In genomic region chr19:6363091-6363410, GRCm38 (mm10) we compare ENCODE assay signal across 8 mouse cellular contexts. TPM values are rescaled to one million over a fixed set of nuclear protein-coding genes. Genes with fewer than 3 reads are reported as not detected.
DNase-seq lines count a peak whose midpoint lies in the region; ATAC-seq and TF ChIP-seq lines count a peak whose summit lies in the region.

No protein-coding gene starts in this region.

- ATAC-seq in kidney, postnatal 0 days (replicated peaks; ENCODE audit: low FRiP score, low read depth), result no peak
- no peak for ATAC-seq in intestine, embryonic 14.5 days (replicated peaks; ENCODE audit: low FRiP score, low TSS enrichment, low read depth)
- peak; percentile 26 for ATAC-seq in neural tube, embryonic 12.5 days (ENCODE audit: low FRiP score, low read depth)

- WGBS in kidney, postnatal 0 days, result under 1% methylated on average over 11 of the region's 11 CpGs
- WGBS in embryonic facial prominence, embryonic 10.5 days, result 2% methylated on average over 11 of the region's 11 CpGs
- 2% methylated on average over 11 of the region's 11 CpGs for WGBS in intestine, embryonic 14.5 days
- WGBS in neural tube, embryonic 12.5 days, result 3% methylated on average over 11 of the region's 11 CpGs

- intact Hi-C loops in left cerebral cortex, postnatal 36 days (cut with DNase I), result no loop called here

- H3K27ac ChIP-seq in kidney, postnatal 0 days, result peak overlapping the region; percentile 65
- H3K27ac ChIP-seq in embryonic facial prominence, embryonic 10.5 days (replicated peaks), result peak overlapping the region; percentile 99
- H3K27ac ChIP-seq in intestine, embryonic 14.5 days (ENCODE audit: low read depth), result peak overlapping the region; percentile 52
- 0 out of 2 replicates have a peak overlapping the region, but pooled peaks have one; percentile 22 for H3K27ac ChIP-seq in neural tube, embryonic 12.5 days

- no peaks in the 10 kb centered on the region for H3K9me3 ChIP-seq in kidney, postnatal 0 days (replicated peaks; ENCODE audit: low read length)
- H3K9me3 ChIP-seq in embryonic facial prominence, embryonic 10.5 days, result no peaks in the 10 kb centered on the region
- H3K9me3 ChIP-seq in intestine, embryonic 14.5 days (ENCODE audit: control insufficient read depth, low read length), result no peaks in the 10 kb centered on the region
- no peaks in the 10 kb centered on the region for H3K9me3 ChIP-seq in neural tube, embryonic 12.5 days

- H3K9ac ChIP-seq in kidney, postnatal 0 days (ENCODE audit: low read depth, low read length), result peak overlapping the region; percentile 19; the same call in 1 of the 2 replicates
- peak overlapping the region; percentile 29; the same call in 1 of the 2 replicates for H3K9ac ChIP-seq in intestine, embryonic 14.5 days (ENCODE audit: low read length)
- H3K9ac ChIP-seq in neural tube, embryonic 12.5 days, result 0 out of 2 replicates have a peak overlapping the region, but pooled peaks have one; percentile 33

- peak overlapping the region; percentile 59 for H3K4me2 ChIP-seq in kidney, postnatal 0 days (ENCODE audit: low read length)
- H3K4me2 ChIP-seq in intestine, embryonic 14.5 days (ENCODE audit: low read length), result peak overlapping the region; percentile 48
- H3K4me2 ChIP-seq in neural tube, embryonic 12.5 days (replicated peaks), result peak overlapping the region; percentile 83

- H3K4me1 ChIP-seq in kidney, postnatal 0 days (replicated peaks; ENCODE audit: insufficient read depth, low read length), result peaks cover 6% of the 10 kb centered on the region; the same call in 1 of the 2 replicates
- peaks cover 31% of the 10 kb centered on the region for H3K4me1 ChIP-seq in embryonic facial prominence, embryonic 10.5 days
- H3K4me1 ChIP-seq in intestine, embryonic 14.5 days (replicated peaks; ENCODE audit: control insufficient read depth, insufficient read depth, low read length), result peaks cover 14% of the 10 kb centered on the region
- peaks cover 16% of the 10 kb centered on the region for H3K4me1 ChIP-seq in neural tube, embryonic 12.5 days

- H3K4me3 ChIP-seq in kidney, postnatal 0 days (replicated peaks; ENCODE audit: low read depth, low read length), result peak overlapping the region; percentile 81
- H3K4me3 ChIP-seq in embryonic facial prominence, embryonic 10.5 days, result peak overlapping the region; percentile 95
- H3K4me3 ChIP-seq in intestine, embryonic 14.5 days (ENCODE audit: low read depth, low read length), result peak overlapping the region; percentile 93
- H3K4me3 ChIP-seq in neural tube, embryonic 12.5 days, result peak overlapping the region; percentile 100

- peaks cover 24% of the 10 kb centered on the region for H3K36me3 ChIP-seq in kidney, postnatal 0 days (ENCODE audit: insufficient read depth, low read length)
- peaks cover 45% of the 10 kb centered on the region for H3K36me3 ChIP-seq in embryonic facial prominence, embryonic 10.5 days (replicated peaks)
- H3K36me3 ChIP-seq in intestine, embryonic 14.5 days (ENCODE audit: control insufficient read depth, insufficient read depth, low read length), result peaks cover 40% of the 10 kb centered on the region
- H3K36me3 ChIP-seq in neural tube, embryonic 12.5 days, result peaks cover 27% of the 10 kb centered on the region

- TF ChIP-seq CTCF in kidney, postnatal 0 days (IDR thresholded peaks at IDR 0.05; ENCODE audit: low read depth), result no peak

- no peaks in the 10 kb centered on the region for H3K27me3 ChIP-seq in kidney, postnatal 0 days (ENCODE audit: insufficient read depth, low read length)
- no peaks in the 10 kb centered on the region for H3K27me3 ChIP-seq in embryonic facial prominence, embryonic 10.5 days (replicated peaks; ENCODE audit: low read depth, poor library complexity, severe bottlenecking)
- H3K27me3 ChIP-seq in intestine, embryonic 14.5 days (replicated peaks; ENCODE audit: control insufficient read depth, insufficient read depth, low read length), result no peaks in the 10 kb centered on the region
- no peaks in the 10 kb centered on the region for H3K27me3 ChIP-seq in neural tube, embryonic 12.5 days (replicated peaks)

- no peak for DNase-seq in kidney, postnatal 0 days (ENCODE audit: low spot score)
- no peak for DNase-seq in kidney, adult 11 months
- no peak for DNase-seq in embryonic facial prominence, embryonic 10.5 days (ENCODE audit: low spot score)
- DNase-seq in intestine, embryonic 14.5 days (ENCODE audit: low spot score), result no peak
- DNase-seq in right cerebral cortex, postnatal 14 days, result no peak
- DNase-seq in cerebellum, postnatal 36 days, result no peak
- DNase-seq in left cerebral cortex, postnatal 36 days (ENCODE audit: low spot score in 2 of 2), result no peak

RNA-seq across cellular contexts. Expression of gene Sf1, which starts 0.4 kb away (rescaled TPM):
- 91.1 and 97.2 TPM in 2 replicates for polyA plus RNA-seq in kidney, postnatal 0 days (2015; fragmentation: Nextera tagmentation; extraction: Ambion mirVana)
- polyA plus RNA-seq in embryonic facial prominence, embryonic 10.5 days (2016; fragmentation: Nextera tagmentation; extraction: Ambion mirVana), result 185 and 205 TPM in 2 replicates
- 135 and 143 TPM in 2 replicates for polyA plus RNA-seq in intestine, embryonic 14.5 days (2014; fragmentation: Nextera tagmentation; extraction: Ambion mirVana)
- polyA plus RNA-seq in neural tube, embryonic 12.5 days (2016; fragmentation: Nextera tagmentation; extraction: Ambion mirVana), result 171 TPM in 2 replicates
- 100 to 1,000 TPM; 158 to 227 TPM for total RNA-seq in left cerebral cortex, postnatal 36 days (2021)

RNA-seq across cellular contexts. Expression of gene Pygm, which starts 21.1 kb away (rescaled TPM):
- polyA plus RNA-seq in kidney, postnatal 0 days (2015; fragmentation: Nextera tagmentation; extraction: Ambion mirVana), result 24.5 and 25.8 TPM in 2 replicates
- 1.1 and 2.2 TPM in 2 replicates for polyA plus RNA-seq in embryonic facial prominence, embryonic 10.5 days (2016; fragmentation: Nextera tagmentation; extraction: Ambion mirVana)
- 5.9 and 6.2 TPM in 2 replicates for polyA plus RNA-seq in intestine, embryonic 14.5 days (2014; fragmentation: Nextera tagmentation; extraction: Ambion mirVana)
- 4.7 and 5.5 TPM in 2 replicates for polyA plus RNA-seq in neural tube, embryonic 12.5 days (2016; fragmentation: Nextera tagmentation; extraction: Ambion mirVana)
- 10 to 100 TPM; 29.2 to 33.3 TPM for total RNA-seq in left cerebral cortex, postnatal 36 days (2021)

RNA-seq across cellular contexts. Expression of gene Map4k2, which starts 22.1 kb away (rescaled TPM):
- 12.2 and 13.5 TPM in 2 replicates for polyA plus RNA-seq in kidney, postnatal 0 days (2015; fragmentation: Nextera tagmentation; extraction: Ambion mirVana)
- 11.0 and 14.0 TPM in 2 replicates for polyA plus RNA-seq in embryonic facial prominence, embryonic 10.5 days (2016; fragmentation: Nextera tagmentation; extraction: Ambion mirVana)
- polyA plus RNA-seq in intestine, embryonic 14.5 days (2014; fragmentation: Nextera tagmentation; extraction: Ambion mirVana), result 7.6 and 9.2 TPM in 2 replicates
- polyA plus RNA-seq in neural tube, embryonic 12.5 days (2016; fragmentation: Nextera tagmentation; extraction: Ambion mirVana), result 16.0 and 18.4 TPM in 2 replicates
- total RNA-seq in left cerebral cortex, postnatal 36 days (2021), result 100 to 1,000 TPM in 1 of 2 experiments, 10 to 100 TPM in 1; 93.5 to 107 TPM

RNA-seq across cellular contexts. Expression of gene Men1, which starts 28.3 kb away (rescaled TPM):
- 51.9 and 54.6 TPM in 2 replicates for polyA plus RNA-seq in kidney, postnatal 0 days (2015; fragmentation: Nextera tagmentation; extraction: Ambion mirVana)
- 122 and 130 TPM in 2 replicates for polyA plus RNA-seq in embryonic facial prominence, embryonic 10.5 days (2016; fragmentation: Nextera tagmentation; extraction: Ambion mirVana)
- polyA plus RNA-seq in intestine, embryonic 14.5 days (2014; fragmentation: Nextera tagmentation; extraction: Ambion mirVana), result 55.2 and 56.2 TPM in 2 replicates
- polyA plus RNA-seq in neural tube, embryonic 12.5 days (2016; fragmentation: Nextera tagmentation; extraction: Ambion mirVana), result 93.3 and 93.5 TPM in 2 replicates
- total RNA-seq in left cerebral cortex, postnatal 36 days (2021), result 10 to 100 TPM; 67.5 to 73.7 TPM

RNA-seq across cellular contexts. Expression of gene Rasgrp2, which starts 36.1 kb away (rescaled TPM):
- 97.5 and 116 TPM in 2 replicates for polyA plus RNA-seq in kidney, postnatal 0 days (2015; fragmentation: Nextera tagmentation; extraction: Ambion mirVana)
- 14.2 and 18.6 TPM in 2 replicates for polyA plus RNA-seq in embryonic facial prominence, embryonic 10.5 days (2016; fragmentation: Nextera tagmentation; extraction: Ambion mirVana)
- 30.0 and 31.8 TPM in 2 replicates for polyA plus RNA-seq in intestine, embryonic 14.5 days (2014; fragmentation: Nextera tagmentation; extraction: Ambion mirVana)
- polyA plus RNA-seq in neural tube, embryonic 12.5 days (2016; fragmentation: Nextera tagmentation; extraction: Ambion mirVana), result 26.4 and 28.3 TPM in 2 replicates
- 10 to 100 TPM; 47.5 to 72.6 TPM for total RNA-seq in left cerebral cortex, postnatal 36 days (2021)

Comparison
In these comparisons a context has a peak if more than half of its experiments do, and no peak if none do; other contexts are left out.
1. H3K27ac ChIP-seq: peak in every context shown above with its lines; median percentile 99 in embryonic facial prominence, embryonic 10.5 days; 65 in kidney, postnatal 0 days; 52 in intestine, embryonic 14.5 days; 22 in neural tube, embryonic 12.5 days.